In the genomic region with DNA sequence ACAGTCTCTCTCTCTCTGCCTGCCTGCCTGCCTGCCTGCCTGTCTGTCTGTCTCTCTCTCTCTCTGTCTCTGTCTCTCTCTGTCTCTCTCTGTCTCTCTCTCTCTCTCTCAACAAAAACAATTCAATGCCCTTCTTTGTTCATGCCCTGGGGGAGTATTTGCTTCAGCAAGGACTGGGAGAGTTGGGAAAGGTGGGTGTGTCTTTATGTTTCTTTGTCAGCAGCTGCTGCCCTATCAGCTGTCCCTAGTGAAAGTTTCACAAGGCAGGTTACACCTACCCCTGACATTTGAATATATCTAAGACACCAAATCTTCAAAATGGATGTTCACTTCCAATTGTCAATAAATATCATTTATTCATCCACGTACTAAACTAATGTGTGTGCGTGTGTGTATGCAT, we compare ENCODE assay signal across 24 mouse cellular contexts. TPM values are rescaled to one million over a fixed set of nuclear protein-coding genes. Genes with fewer than 3 reads are reported as not detected.
DNase-seq lines count a peak whose midpoint lies in the region; ATAC-seq and TF ChIP-seq lines count a peak whose summit lies in the region.
"Had no signal": no experiment of that assay in that cellular context is flagged by ENCODE, and none has a peak within 500 bp of the region (broad histone marks: within the 10 kb centered on the region; RNA-seq: fewer than 3 reads in every experiment).

No protein-coding gene starts in this region.

- in situ Hi-C loops in CH12.LX (cut with MboI; ENCODE audit: low pct_ligation_motif_present, low pct_unique_long_range_greater_than_20kb, low sequenced_read_pairs) = no loop called here

- no peak for ATAC-seq in granulocyte monocyte progenitor cell, adult 5-6 weeks (replicated peaks; ENCODE audit: poor library complexity, severe bottlenecking)
- ATAC-seq: activated CD4-positive, CD25-positive, alpha-beta regulatory T cell, adult 4 months; CD4-positive, CD25-positive, alpha-beta regulatory T cell, adult 4 months; forebrain, embryonic 13.5 days; forebrain, embryonic 15.5 days; forebrain, postnatal 0 days; Patski had no signal

- DNase-seq in CH12.LX (ENCODE audit: extremely low read depth) (peak; percentile 14), R1 (ENCODE audit: low read depth, low spot score) (peak; percentile 41)
- no peak for DNase-seq in left cerebral cortex, adult 18-20 months (ENCODE audit: low spot score in 2 of 2)
- no peak for DNase-seq in left cerebral cortex, postnatal 10 days (ENCODE audit: extremely low spot score in 1 of 2, low spot score in 2 of 2)
- DNase-seq: adrenal gland, adult 8-10 months; adrenal gland, postnatal 14 days; adrenal gland, postnatal 36 days; B cell, adult 2 months; cerebellum, adult 11-12 months; cerebellum, adult 2 months; cerebellum, adult 9-10 months; cerebellum, postnatal 10 days; cerebellum, postnatal 25 days; forebrain, postnatal 0 days had no signal

- no peaks in the 10 kb centered on the region for H3K36me3 ChIP-seq in CH12.LX (replicated peaks in 1 of 2; ENCODE audit: control insufficient read depth in 1 of 2, insufficient read depth in 1 of 2, low read length in 1 of 2)
- H3K36me3 ChIP-seq: embryonic facial prominence, embryonic 10.5 days; embryonic facial prominence, embryonic 12.5 days; forebrain, embryonic 15.5 days; G1E had no signal

- no peak for TF ChIP-seq EP300 in CH12.LX (IDR thresholded peaks at IDR 0.05; ENCODE audit: low read length)

- H3K4me3 ChIP-seq in CH12.LX (replicated peaks in 1 of 3; ENCODE audit: low read depth in 2 of 3, low read length in 2 of 3, poor library complexity in 1 of 3) = no peak overlapping the region
- H3K4me3 ChIP-seq: embryonic facial prominence, embryonic 10.5 days; embryonic facial prominence, embryonic 12.5 days; forebrain, embryonic 13.5 days; forebrain, embryonic 15.5 days had no signal

- TF ChIP-seq RAD21 in CH12.LX (IDR thresholded peaks at IDR 0.05; ENCODE audit: low read depth, low read length) = no peak

- H3K27me3 ChIP-seq in CH12.LX (replicated peaks) = no peaks in the 10 kb centered on the region
- H3K27me3 ChIP-seq: embryonic facial prominence, embryonic 12.5 days; forebrain, embryonic 13.5 days; forebrain, embryonic 15.5 days had no signal

- H3K9me3 ChIP-seq in CH12.LX (replicated peaks; ENCODE audit: low read length) = no peaks in the 10 kb centered on the region
- H3K9me3 ChIP-seq: embryonic facial prominence, embryonic 10.5 days; embryonic facial prominence, embryonic 12.5 days; forebrain, embryonic 13.5 days; forebrain, embryonic 15.5 days; G1E had no signal

- TF ChIP-seq POLR2A in CH12.LX (IDR thresholded peaks at IDR 0.05; ENCODE audit: low read depth, low read length) = no peak

- dilution Hi-C loops in CH12.LX (cut with MboI; ENCODE audit: extremely low pct_ligation_motif_present, extremely low pct_unique_long_range_greater_than_20kb, low sequenced_read_pairs) = no loop called here

- peaks cover 3 to 28% of the 10 kb centered on the region in 2 experiments; a peak in 3 of 4 replicates for H3K4me1 ChIP-seq in CH12.LX (ENCODE audit: control insufficient read depth in 1 of 2, insufficient read depth in 2 of 2)
- H3K4me1 ChIP-seq: embryonic facial prominence, embryonic 10.5 days; embryonic facial prominence, embryonic 12.5 days; forebrain, embryonic 13.5 days; forebrain, embryonic 15.5 days had no signal

- no peaks in the 10 kb centered on the region for H3K79me2 ChIP-seq in CH12.LX (replicated peaks; ENCODE audit: control insufficient read depth, extremely low read depth, insufficient read depth, poor library complexity, severe bottlenecking)

- no peak for TF ChIP-seq CTCF in CH12.LX (conservative IDR thresholded peaks at IDR 0.05 in 1 of 2, IDR thresholded peaks at IDR 0.05 in 1 of 2; ENCODE audit: low read depth in 2 of 2, low read length in 2 of 2)

- H3K27ac ChIP-seq in CH12.LX (ENCODE audit: insufficient read depth, low read depth) = no peak overlapping the region
- H3K27ac ChIP-seq: embryonic facial prominence, embryonic 10.5 days; embryonic facial prominence, embryonic 12.5 days; forebrain, embryonic 13.5 days; forebrain, embryonic 15.5 days had no signal

- intact Hi-C loops in left cerebral cortex, postnatal 10 days (cut with DNase I) = loop anchor here (10.0 kb wide), 1 partner anchor 515 kb away; no protein-coding TSS in a partner anchor

- H3K4me2 ChIP-seq in CH12.LX (ENCODE audit: insufficient read depth, low read depth, poor library complexity, severe bottlenecking) = peak overlapping the region; percentile 90; the same call in 1 of the 2 replicates
- H3K4me2 ChIP-seq: embryonic facial prominence, embryonic 12.5 days; forebrain, embryonic 13.5 days; forebrain, embryonic 15.5 days had no signal

- H3K9ac ChIP-seq in CH12.LX (ENCODE audit: insufficient read depth, low read depth) = no peak overlapping the region
- H3K9ac ChIP-seq: embryonic facial prominence, embryonic 12.5 days; forebrain, embryonic 13.5 days; forebrain, embryonic 15.5 days; forebrain, postnatal 0 days had no signal

TF ChIP-seq in CH12.LX, 34 proteins besides CTCF, POLR2A, EP300 and RAD21:
- TF ChIP-seq IRF4 (IDR thresholded peaks at IDR 0.05; ENCODE audit: low read depth, low read length) = no peak
- TF ChIP-seq USF2 (conservative IDR thresholded peaks at IDR 0.05; ENCODE audit: low read depth, low read length) = no peak
- no peak for TF ChIP-seq GABPA (IDR thresholded peaks at IDR 0.05; ENCODE audit: insufficient replicate concordance, low read depth, low read length)
- TF ChIP-seq E2F4 (IDR thresholded peaks at IDR 0.05; ENCODE audit: insufficient replicate concordance, low read depth, low read length) = no peak
- TF ChIP-seq ZNF384 (IDR thresholded peaks at IDR 0.05; ENCODE audit: low read depth, low read length) = no peak
- TF ChIP-seq MAFK (IDR thresholded peaks at IDR 0.05; ENCODE audit: insufficient replicate concordance, low read length) = no peak
- no peak for TF ChIP-seq MXI1 (IDR thresholded peaks at IDR 0.05; ENCODE audit: low read depth, low read length)
- no peak for TF ChIP-seq ELF1 (IDR thresholded peaks at IDR 0.05; ENCODE audit: low read depth, low read length)
- TF ChIP-seq TBP (conservative IDR thresholded peaks at IDR 0.05; ENCODE audit: low read depth, low read length) = no peak
- no peak for TF ChIP-seq MAZ (IDR thresholded peaks at IDR 0.05; ENCODE audit: low read depth, low read length)
- TF ChIP-seq MEF2A (IDR thresholded peaks at IDR 0.05; ENCODE audit: borderline replicate concordance, low read depth, low read length) = no peak
- no peak for TF ChIP-seq UBTF (IDR thresholded peaks at IDR 0.05; ENCODE audit: low read depth, low read length)
- no peak for TF ChIP-seq CHD1 (IDR thresholded peaks at IDR 0.05; ENCODE audit: low read depth, low read length)
- TF ChIP-seq ETS1 (conservative IDR thresholded peaks at IDR 0.05; ENCODE audit: low read depth, low read length) = no peak
- TF ChIP-seq KAT2A (IDR thresholded peaks at IDR 0.05; ENCODE audit: insufficient replicate concordance, low read length) = no peak
TF ChIP-seq in CH12.LX: peak in this region for 0.

RNA-seq across cellular contexts. Expression of gene Rbsn, which starts 14.9 kb away (rescaled TPM):
- 11.5 and 11.7 TPM in 2 replicates for total RNA-seq in CH12.LX (2012; rRNA removed)
- total RNA-seq in CH12.LX (2014; rRNA removed) = 10.4 and 12.6 TPM in 2 replicates
- polyA plus RNA-seq in CH12.LX (2012; ENCODE audit: insufficient read length, low read depth) = 11.8 and 12.3 TPM in 2 replicates
- total RNA-seq in left cerebral cortex, adult 18-20 months (2021) = 10 to 100 TPM; 40.7 to 49.9 TPM
- total RNA-seq in left cerebral cortex, postnatal 10 days (2021) = 10 to 100 TPM; 33.7 to 36.0 TPM
- 13.2 and 23.1 TPM in 2 replicates for total RNA-seq in granulocyte monocyte progenitor cell, adult 5-6 weeks (2014; fragmentation: Nextera tagmentation)
- 18.9 and 19.4 TPM in 2 replicates for total RNA-seq in granulocyte monocyte progenitor cell, adult 5-6 weeks (2017)

RNA-seq across cellular contexts. Expression of gene Trh, which starts 14.9 kb away (rescaled TPM):
- total RNA-seq in CH12.LX (2012; rRNA removed) (not detected in 2 replicates), CH12.LX (2014; rRNA removed) (not detected in 2 replicates)
- polyA plus RNA-seq in CH12.LX (2012; ENCODE audit: insufficient read length, low read depth) = not detected in 2 replicates
- 10 to 100 TPM in 1 of 2 experiments, 1 to 10 TPM in 1; 5.8 to 11.2 TPM for total RNA-seq in left cerebral cortex, adult 18-20 months (2021)
- 1 to 10 TPM; 3.1 to 3.2 TPM for total RNA-seq in left cerebral cortex, postnatal 10 days (2021)
- total RNA-seq in granulocyte monocyte progenitor cell, adult 5-6 weeks (2014; fragmentation: Nextera tagmentation) = not detected in 2 replicates
- not detected in 2 replicates for total RNA-seq in granulocyte monocyte progenitor cell, adult 5-6 weeks (2017)
- total RNA-seq: adrenal gland, adult 18-20 months; adrenal gland, adult 8-10 months; adrenal gland, postnatal 14 days; adrenal gland, postnatal 36 days; G1E had no signal
- polyA plus RNA-seq: activated CD4-positive, CD25-positive, alpha-beta regulatory T cell, adult 4 months; CD4-positive, CD25-positive, alpha-beta regulatory T cell, adult 4 months; G1E; Patski had no signal

RNA-seq across cellular contexts. Expression of gene Mrps25, which starts 45.8 kb away (rescaled TPM):
- total RNA-seq in CH12.LX (2012; rRNA removed) (70.6 and 85.2 TPM in 2 replicates), CH12.LX (2014; rRNA removed) (38.6 and 48.5 TPM in 2 replicates)
- polyA plus RNA-seq in CH12.LX (2012; ENCODE audit: insufficient read length, low read depth) = 61.4 and 90.7 TPM in 2 replicates
- total RNA-seq in left cerebral cortex, adult 18-20 months (2021) = 10 to 100 TPM; 54.6 to 55.7 TPM
- 10 to 100 TPM; 49.9 to 53.2 TPM for total RNA-seq in left cerebral cortex, postnatal 10 days (2021)
- 50.3 and 76.0 TPM in 2 replicates for total RNA-seq in granulocyte monocyte progenitor cell, adult 5-6 weeks (2014; fragmentation: Nextera tagmentation)
- total RNA-seq in granulocyte monocyte progenitor cell, adult 5-6 weeks (2017) = 55.0 and 86.6 TPM in 2 replicates

Comparison
In these comparisons a context has a peak if more than half of its experiments do, and no peak if none do; other contexts are left out.
1. DNase-seq: peak in CH12.LX (single experiment) and R1 (single experiment); none in left cerebral cortex, adult 18-20 months (0 of 2) and left cerebral cortex, postnatal 10 days (0 of 2).